Mouse (Mus musculus): ENCODE results near the gene Prss57.

Gene Prss57

DNA sequence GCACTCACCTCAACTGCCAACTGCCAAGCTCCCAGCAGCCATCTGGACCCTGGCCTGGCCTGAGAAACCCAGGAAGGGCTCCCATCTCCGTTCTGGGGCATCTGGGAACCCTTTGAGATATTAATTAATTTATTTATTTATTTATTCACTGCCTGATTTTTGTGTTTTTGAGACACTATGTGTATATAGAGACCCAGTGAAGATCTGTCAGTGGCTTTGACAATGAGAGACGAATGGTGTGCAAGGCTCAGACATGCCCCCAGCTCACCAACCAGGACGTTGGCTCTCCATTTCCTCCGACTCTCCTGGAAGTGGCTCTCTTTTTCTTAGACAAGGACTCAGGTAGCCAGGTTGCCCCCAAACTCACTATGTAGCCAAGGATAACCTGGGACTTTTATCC lies at the start of gene Prss57:
Gene Prss57 (minus strand): TSS at position 101 of the 400 bp plus-strand sequence.
- no peak for DNase-seq (ENCODE audit: extremely low read depth, insufficient read length, low spot score)

DNA sequence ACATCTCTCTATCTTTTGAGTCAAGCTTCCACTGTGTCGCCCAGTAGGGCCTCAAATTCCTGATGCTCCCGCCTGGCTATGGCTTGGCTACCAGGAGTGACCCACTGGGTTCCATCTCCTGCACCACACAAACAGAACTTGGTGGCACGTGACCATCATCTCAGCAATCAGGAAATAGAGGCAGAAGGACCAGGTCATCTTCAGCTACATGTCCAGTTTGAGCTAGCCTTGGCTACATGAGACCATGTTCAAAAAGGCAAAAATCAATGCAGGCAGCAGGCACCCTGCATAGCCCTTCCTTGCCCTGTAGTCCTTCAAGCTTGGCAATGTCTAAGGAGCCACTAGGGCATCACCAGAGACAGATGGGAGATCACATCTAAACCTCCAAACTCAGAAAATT lies 49.3 kb upstream of the Prss57 start:
- no peak for DNase-seq (ENCODE audit: extremely low read depth, insufficient read length, low spot score)

DNA sequence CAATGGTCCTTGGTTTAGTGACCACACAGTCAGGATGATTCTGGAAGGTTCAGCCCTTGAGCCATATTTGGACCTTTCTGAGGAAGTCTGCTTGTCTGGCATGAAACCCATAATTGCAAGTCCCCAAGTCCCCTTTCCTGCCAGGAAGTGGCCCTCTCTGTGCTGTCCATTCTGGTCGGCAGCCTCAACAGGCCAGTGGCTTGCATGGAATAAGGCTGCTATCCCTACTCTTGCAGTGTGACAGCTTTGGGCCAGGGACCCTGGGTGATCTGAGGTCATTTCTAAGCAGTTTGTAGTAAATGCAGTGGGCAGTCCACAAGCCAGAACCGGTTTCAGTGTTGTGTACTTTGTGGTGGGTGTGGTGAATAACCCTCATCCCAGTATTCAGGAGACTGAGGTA lies 47.4 kb upstream of the Prss57 start:
- DNase-seq (ENCODE audit: extremely low read depth, insufficient read length, low spot score) = no peak

DNA sequence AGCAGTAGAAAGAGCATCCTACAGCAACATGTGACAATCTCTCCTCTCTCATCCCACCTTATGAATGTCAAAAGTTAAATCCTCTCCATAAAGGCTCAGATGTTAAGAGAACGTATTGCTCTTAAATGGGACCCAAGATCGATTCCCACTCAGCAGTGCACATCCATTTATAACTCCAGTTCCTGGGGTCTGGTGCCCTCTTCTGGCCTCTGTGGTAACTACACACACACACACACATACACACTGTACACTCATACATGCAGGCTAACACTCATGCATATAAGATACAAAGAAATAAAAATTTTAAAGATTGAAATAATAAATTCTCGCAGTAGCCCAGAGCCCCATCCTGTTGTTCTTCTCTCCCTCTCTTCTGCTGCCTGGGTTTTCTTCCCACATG lies 46.2 kb upstream of the Prss57 start:
- DNase-seq (ENCODE audit: extremely low read depth, insufficient read length, low spot score) = no peak

DNA sequence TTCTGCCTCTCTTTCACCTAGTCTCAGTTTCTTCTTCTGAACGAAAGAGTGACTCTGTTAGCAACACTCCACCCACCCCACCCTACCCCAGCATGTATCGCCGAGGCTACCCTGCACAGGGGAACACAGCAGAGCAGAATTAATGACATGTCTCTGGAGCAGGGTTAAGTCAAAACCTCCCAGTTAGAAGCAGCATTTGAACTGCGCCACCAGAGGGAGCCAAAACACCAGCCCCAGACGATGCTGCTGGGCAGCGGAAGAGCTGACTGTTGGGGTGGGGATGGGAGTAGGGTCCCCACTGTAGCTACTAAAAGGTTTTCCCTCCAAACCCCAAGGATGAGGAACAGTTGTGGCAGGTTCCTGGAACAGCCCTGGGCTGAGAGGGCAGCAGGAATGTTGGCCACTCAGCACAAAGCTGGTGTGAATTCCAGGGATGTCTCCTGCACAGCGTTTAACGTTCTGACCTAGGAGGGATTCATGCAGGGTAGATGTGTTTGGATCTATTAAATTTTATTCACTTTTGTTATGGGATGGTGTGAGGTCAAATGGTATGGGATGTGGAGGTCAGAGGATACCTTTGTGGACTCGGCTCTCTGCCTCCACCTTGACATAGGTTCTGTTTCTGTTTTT lies 44.1 kb upstream of the Prss57 start:
- DNase-seq (ENCODE audit: extremely low read depth, insufficient read length, low spot score) = peak; percentile 41

DNA sequence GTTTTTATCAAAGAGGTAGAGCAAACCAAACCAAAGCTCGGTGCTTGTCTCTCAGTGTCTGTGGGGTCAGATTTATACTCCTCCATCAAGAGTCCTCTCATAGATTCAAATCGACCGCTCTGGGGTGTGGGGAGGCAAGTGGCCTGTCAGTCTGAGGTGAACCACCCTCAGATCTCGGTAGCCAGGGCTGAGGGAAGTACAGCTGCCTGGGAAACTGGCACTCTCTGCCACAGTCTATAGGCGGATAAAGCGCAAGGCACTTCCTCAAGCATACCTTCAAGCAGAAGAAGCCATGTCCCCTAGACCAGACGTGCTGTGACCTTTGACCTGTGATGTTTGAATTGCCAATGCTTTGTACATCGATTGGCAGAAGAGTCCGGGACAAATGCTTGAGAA lies 42.0 kb upstream of the Prss57 start:
- no peak for DNase-seq (ENCODE audit: extremely low read depth, insufficient read length, low spot score)

DNA sequence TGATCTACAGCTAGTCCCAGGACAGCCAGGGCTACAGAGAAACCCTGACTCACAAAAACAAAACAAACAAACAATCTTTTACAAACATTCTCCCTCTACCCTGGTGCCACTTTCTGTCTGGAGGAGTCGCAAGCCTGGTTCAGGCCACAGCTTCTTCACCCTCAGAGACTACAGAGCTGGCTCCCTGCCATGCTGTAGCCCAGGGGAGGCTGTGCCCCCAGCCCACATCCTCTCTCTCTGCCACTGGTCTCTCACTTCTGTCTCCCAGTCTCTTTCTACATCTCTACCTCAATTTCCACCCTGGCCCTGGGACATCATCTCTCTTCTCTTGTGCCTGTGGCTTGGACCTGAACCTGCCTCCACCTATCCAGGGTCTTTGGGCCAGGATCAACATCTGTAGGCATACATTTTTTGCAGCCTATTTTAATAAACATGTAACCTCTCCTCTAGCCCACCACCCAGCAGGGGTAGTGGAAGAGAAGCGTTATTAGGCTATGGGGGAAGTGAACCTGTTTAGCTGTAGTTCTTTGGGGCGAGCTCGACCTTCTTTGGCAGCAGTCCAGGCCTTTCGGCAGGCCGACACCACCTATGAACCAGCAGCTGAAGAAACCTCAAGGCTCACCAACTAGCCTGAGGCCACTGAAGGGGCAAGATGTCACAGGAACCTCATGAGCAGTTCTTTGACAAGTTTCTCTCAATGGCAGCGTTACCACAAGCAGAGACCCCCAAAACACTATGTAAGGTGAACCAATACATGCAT lies 41.4 kb upstream of the Prss57 start:
- DNase-seq (ENCODE audit: extremely low read depth, insufficient read length, low spot score) = no peak

DNA sequence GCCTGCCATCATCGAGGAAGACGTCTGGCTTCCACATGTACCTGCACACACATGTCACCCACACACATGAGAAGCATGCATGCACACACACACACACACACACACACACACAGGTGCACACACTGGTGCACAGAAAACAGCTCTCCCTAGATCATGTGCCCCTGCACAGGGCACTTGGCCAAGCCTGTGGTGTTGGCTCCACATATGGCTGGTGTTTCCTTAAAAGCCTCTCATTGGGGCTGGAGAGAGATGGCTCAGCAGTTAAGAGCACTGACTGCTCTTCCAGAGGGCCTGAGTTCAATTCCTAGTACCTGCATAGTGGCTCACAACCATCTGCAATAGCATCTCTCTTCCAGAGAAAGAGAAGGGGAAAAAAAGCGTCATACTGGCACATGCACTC lies 40.8 kb upstream of the Prss57 start:
- DNase-seq (ENCODE audit: extremely low read depth, insufficient read length, low spot score) = no peak

DNA sequence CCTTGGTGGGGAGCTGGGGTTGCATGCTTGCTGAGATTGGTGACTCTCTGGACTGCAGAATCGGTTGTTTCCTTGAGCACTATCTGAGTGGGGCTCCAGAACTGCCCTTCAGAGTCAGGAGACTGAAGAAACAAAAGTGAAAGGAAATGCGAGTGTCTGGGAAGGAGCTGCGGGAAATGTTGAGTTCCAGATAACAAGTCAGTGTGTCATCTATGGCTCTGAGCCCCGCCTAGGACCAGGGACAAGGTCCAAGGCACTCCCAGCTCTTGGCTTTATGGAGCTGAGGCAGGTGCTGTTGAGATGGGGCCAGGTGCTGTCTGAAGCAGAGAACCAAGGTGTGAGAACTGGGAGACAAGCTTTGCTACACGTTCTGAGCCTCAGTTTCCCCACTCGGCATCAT lies 33.7 kb upstream of the Prss57 start:
- no peak for DNase-seq (ENCODE audit: extremely low read depth, insufficient read length, low spot score)

DNA sequence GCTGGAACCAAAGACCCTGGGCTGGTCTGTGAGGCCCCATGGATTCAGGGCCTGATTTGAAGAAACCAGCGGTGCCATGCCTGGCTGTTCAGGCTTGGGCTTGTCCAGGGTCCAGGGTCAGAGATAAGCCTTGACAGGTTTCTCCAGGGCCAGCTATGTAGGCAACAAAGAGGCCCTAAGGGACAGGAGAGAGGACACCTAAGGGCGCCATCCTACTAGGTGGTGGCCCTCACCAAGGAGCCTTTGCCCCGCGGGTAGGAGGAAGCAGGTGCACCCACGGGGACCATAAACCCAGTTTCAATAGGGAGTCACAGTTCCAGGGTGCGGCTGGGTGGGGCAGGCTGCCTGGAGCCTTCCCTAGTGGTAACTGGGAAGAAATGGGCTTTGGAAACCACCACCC lies 32.2 kb upstream of the Prss57 start:
- DNase-seq (ENCODE audit: extremely low read depth, insufficient read length, low spot score) = no peak

DNA sequence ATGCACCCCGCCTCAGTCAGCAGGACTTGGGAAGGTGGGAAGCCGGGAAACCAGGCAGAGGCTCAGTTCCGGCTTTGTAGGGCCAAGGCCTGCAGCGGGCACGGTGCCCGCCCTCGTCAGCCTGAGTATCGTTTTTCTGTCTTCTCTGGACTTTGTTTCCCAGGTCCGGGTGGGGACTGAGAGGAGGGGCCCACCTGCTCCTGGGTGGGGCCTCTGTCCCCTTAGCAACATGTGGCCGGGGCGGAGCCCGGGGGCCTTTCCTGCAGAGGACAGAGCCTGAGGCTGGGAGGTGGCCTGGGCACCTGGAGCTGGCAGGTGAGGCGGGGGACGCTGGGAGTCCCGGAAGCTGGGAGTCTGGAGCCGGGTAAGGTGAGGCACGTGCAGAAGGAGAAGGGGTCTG lies 31.6 kb upstream of the Prss57 start:
- no peak for DNase-seq (ENCODE audit: extremely low read depth, insufficient read length, low spot score)

DNA sequence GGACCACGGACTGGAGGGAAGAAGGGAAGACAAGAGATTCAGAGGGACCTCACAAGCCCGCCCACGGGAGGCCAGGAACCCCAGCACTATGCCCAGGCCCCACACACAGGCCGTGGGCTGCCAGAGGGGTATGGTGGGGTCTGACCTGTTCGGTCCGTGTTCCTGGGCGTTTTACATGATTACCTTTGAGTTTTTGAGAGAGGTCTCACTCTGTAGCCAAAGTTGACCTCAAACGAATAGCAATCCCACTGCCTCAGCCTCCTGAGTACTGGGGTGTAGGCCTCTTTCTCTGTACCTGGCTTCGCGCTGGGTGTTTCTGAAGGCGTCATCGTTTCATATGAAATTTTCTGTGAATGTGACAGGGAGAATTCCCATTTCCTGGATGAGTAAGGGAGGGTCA lies 31.0 kb upstream of the Prss57 start:
- no peak for DNase-seq (ENCODE audit: extremely low read depth, insufficient read length, low spot score)

DNA sequence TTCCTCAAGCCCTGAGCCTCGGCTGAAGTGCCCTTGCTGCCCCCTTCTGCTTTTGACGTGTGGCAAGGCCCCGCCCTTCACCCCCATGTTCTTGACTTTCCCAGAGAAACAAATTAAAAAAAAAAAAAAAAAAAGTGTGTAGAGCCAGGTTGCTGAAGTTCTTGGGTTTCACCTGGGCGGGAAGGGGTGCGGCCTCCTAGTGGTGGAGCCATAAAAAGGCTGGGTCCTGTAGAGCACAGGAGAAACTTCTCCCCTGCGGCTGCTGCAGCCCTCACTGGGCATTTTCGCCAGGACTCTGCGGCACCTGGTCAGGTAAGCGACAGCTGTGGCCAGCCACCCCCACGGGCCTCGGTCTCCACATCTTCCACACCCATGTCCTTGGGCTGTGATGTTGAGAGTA lies 30.0 kb upstream of the Prss57 start, which contains the start of gene Misp:
Gene Misp (plus strand): TSS at position 208 of the 400 bp plus-strand sequence.
- no peak for DNase-seq (ENCODE audit: extremely low read depth, insufficient read length, low spot score)

DNA sequence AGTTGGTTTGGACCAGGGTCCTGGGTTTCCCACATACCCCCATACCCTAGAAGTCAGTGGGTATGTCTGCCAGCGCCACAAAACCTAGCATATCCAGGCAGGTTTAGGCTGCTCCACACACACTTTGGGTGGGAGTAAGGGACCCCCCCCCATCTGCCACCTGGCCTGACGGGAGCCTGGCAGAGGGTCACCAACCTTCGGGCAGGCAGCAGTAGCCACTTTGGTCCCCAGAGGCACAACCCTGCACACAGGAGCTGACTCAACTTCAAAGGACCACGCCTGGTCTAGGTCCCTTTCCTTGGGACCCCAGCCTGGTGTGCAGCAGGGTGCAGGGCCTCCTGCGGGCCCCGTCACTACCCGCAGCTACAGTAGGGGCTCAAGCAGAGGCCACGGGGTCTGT lies 29.5 kb upstream of the Prss57 start:
- no peak for DNase-seq (ENCODE audit: extremely low read depth, insufficient read length, low spot score)

DNA sequence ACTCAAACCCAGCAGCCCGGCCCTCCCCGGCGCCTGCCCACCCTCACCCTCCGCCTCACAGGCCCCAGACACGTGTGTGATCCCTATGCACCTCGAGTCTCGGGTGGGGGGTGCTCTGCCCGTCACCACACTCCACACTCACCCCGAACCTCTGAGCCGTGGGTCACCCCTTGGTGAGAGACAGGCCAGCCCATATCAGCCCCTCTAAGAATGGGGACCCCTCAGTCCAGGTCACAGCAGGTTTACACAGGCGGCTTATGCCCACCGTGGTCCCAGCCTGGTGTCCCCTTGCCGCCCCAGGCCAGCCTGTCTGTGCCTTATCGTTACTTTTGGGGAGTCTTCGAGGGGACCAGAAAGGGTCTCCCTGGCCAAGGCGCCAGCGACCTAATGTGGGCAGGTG lies 28.8 kb upstream of the Prss57 start:
- DNase-seq (ENCODE audit: extremely low read depth, insufficient read length, low spot score) = no peak

DNA sequence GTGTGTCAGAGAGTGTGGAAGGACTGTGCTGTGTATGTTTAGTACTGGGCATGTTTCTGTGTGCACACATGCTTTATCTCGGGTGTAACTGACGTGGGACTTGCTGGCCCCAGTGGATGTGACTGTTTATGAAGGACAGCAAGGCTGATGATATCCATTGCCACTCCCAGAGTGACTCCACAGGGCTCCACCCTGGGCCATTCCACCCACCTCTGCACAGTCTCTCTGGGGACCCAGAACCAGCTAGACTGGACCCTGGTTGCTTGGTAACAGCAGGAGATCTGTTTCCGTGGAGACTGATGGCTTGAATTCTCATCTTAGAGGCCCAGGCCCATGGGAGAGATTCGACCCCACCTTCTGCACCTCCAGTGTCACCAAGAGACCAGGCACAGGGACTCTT lies 27.5 kb upstream of the Prss57 start:
- no peak for DNase-seq (ENCODE audit: extremely low read depth, insufficient read length, low spot score)

DNA sequence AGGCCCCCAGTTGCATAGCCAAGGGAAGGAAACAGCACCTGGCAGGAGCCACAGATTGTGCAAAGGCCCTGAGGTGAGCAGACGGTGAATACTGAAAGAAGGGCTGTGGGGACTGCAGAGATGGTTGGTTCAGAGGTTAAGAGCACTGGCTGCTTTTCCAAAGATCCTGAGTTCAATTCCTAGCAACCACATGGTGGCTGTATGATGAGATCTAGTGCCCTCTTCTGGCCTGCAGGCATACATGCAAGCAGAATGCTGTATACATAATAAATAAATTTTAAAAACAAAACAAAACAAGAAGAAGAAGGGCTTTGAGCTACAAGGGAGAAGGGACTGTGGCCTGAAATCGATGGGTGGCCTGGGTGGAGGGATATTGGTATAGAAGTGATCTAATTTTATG lies 26.4 kb upstream of the Prss57 start:
- DNase-seq (ENCODE audit: extremely low read depth, insufficient read length, low spot score) = no peak

DNA sequence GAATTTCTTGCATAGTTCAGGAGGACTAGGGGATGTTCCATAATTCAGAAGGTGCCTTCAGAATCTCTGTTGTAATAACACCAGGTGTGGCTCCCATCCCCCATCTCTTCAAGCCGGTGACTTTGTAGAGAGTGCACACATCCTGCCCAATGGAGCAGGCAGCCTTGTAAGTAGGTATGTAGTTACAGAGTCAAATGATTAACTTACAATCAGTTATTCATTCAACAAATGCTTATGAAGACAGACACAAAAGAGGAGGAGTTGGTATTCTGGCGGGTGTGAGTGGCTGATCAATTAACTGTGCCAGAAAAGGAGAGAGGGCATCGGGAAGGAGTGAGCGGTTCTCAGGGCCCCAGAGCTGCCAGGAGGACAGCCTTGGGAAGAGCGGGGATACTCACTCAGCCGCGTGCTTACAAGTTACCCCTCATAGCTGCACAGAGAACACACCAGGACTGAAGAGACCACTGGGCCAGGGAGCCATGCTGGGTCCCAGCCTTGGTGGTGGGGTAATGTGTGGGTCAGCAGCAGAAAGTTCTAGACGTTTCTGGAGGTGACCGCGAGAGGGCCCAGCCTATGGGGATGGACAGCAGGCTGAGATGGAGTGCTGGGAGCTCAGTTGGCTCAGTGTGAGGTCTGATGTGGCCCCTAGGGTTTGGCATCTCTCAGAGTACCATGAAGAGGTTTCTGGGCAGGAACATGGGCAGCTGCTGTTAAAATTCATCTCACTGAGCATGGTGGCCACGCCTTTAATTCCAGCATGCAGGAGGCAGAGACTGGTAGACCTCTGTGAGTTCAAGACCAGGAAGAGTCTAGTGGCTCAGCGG lies 25.1 kb upstream of the Prss57 start:
- no peak for DNase-seq (ENCODE audit: extremely low read depth, insufficient read length, low spot score)

DNA sequence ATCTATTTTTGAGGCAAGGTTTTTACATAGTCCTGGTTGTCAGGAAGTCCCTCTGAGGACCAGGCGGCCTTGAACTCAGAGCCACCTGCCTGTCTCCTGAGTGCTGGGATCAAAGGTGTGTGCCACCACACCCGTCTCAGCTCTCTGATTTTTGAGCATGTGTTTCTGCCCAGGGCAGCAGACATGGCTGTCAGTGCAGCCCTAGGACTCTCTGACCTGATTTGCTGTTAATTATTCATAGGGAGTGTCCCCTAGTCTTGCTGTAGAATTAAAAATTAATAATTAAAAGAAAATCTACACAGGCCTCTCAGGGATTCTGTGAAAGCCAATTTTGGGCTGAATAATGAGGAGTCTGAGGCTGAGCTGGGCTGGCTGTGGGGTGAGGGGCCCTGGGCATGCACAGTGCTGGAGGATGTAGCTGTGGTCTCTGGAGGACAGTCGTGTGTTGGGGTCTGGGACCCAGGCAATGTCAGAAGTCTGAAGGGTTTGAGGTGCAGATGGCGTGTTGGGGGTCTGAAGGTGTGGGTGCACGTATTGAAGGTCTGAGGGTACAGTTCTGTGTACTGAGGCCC lies 23.6 kb upstream of the Prss57 start:
- DNase-seq (ENCODE audit: extremely low read depth, insufficient read length, low spot score) = no peak

DNA sequence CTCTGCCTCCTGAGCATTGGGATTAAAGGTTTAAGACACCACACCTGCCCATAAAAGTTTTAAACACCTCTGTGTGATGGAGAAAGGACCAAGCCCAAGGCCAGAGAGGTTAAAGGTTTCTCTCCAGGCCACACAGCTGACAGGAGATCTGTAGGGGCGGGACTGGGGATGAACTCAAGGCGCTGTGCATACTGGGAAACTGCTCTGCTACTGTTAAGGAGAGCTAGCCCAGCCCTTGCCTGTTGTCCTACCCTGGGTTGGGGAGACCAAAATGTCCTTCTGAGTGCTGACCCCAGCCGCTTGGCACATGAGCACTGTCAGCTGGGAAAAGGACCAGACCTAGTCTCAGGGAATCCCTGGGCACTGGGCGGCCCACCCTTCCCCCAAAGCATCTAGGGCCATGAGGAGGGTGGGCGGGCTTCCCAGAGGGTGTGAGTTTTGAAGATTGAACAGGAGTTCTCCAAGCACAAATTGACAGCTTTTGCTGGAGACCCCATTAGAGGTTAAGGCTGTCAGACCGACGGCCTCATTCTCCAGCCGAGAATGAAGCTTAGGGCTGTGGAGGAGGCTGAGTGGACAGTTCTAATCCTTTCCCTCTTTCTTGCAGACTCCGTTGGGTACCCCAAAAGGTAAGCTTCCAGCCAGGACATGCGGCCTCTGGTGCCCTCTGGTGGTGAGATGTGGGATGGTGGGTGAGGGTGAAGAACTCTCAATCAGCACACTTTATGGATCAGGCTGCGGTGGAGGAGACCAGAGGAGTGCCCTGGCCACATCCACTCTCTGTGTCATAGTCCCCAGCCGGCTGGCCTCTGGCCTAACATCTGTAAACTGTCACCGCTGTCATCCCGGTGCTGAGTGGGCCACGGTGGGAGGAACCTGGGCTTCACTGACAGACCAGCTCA lies 21.2 kb upstream of the Prss57 start:
- peak; percentile 54 for DNase-seq (ENCODE audit: extremely low read depth, insufficient read length, low spot score)
